Mouse (Mus musculus) liver, embryonic 14.5 days (tissue): ENCODE measurements around the gene Krt36.

Source experiments
- CTCF ChIP-seq: IDR thresholded peaks from 2 replicates; pipeline ENCODE4 v1.5.1; 2016; ENCODE audit warnings: antibody characterized with exemption, low read depth, control low read depth
- EP300 ChIP-seq: IDR thresholded peaks from 2 replicates; pipeline ENCODE4 v1.6.1; 2016; ENCODE audit warnings: antibody characterized with exemption, low read depth

GRCm38 (mm10) chr11:100120331-100120730, 14.9 kb upstream of the Krt36 start:
- no peak for TF ChIP-seq CTCF
- TF ChIP-seq EP300, result no peak
